Mouse (Mus musculus): ENCODE results near the gene Atp2c1. TPM values are rescaled to one million over a fixed set of nuclear protein-coding genes. Genes with fewer than 3 reads are reported as not detected.

Gene Atp2c1
- polyA plus RNA-seq, 1 experiment from 2014 or later: 58.8 TPM

- Histone ChIP-seq H3K9me3 (no peaks in the 10 kb centered on the region), H3K36me3 (replicated peaks) (0 out of 2 replicates have a peak, but pooled peaks cover 3% of the 10 kb centered on the region), H3K4me3 (no peak overlapping the region), H3K4me1 (no peaks in the 10 kb centered on the region), H3K27ac (replicated peaks) (no peak overlapping the region), H3K27me3 (replicated peaks; ENCODE audit: low read depth, poor library complexity, severe bottlenecking) (no peaks in the 10 kb centered on the region)
- no peak for DNase-seq (ENCODE audit: low spot score)
- WGBS: 91% methylated on average over 4 of the region's 4 CpGs
These were observed 44.2 kb downstream of the Atp2c1 start for GRCm38 (mm10) chr9:105482715-105483510.

- WGBS: 84% methylated on average over 4 of the region's 4 CpGs
- no peaks in the 10 kb centered on the region for H3K36me3 ChIP-seq (replicated peaks)
- DNase-seq (ENCODE audit: low spot score): no peak
These were observed 45.0 kb downstream of the Atp2c1 start for GRCm38 (mm10) chr9:105482070-105482469.

GRCm38 (mm10) chr9:105476134-105476533 is 51.0 kb downstream of the Atp2c1 start:
- no peak for DNase-seq (ENCODE audit: low spot score)
- Histone ChIP-seq H3K36me3 (replicated peaks) (no peaks in the 10 kb centered on the region), H3K4me1 (no peaks in the 10 kb centered on the region), H3K27me3 (replicated peaks; ENCODE audit: low read depth, poor library complexity, severe bottlenecking) (no peaks in the 10 kb centered on the region), H3K4me3 (no peak overlapping the region), H3K27ac (replicated peaks) (no peak overlapping the region), H3K9me3 (no peaks in the 10 kb centered on the region)
- 93% methylated on average over 3 of the region's 3 CpGs for WGBS

More at GRCm38 (mm10) chr9:105482070-105482469, 45.0 kb downstream of the Atp2c1 start:
- H3K9me3 ChIP-seq: no peaks in the 10 kb centered on the region
- H3K4me1 ChIP-seq: no peaks in the 10 kb centered on the region
- H3K4me3 ChIP-seq: no peak overlapping the region
- no peak overlapping the region for H3K27ac ChIP-seq (replicated peaks)
- H3K27me3 ChIP-seq (replicated peaks; ENCODE audit: low read depth, poor library complexity, severe bottlenecking): no peaks in the 10 kb centered on the region

GRCm38 (mm10) chr9:105474910-105475309 is 52.2 kb downstream of the Atp2c1 start:
- Histone ChIP-seq H3K4me3 (no peak overlapping the region), H3K27ac (replicated peaks) (no peak overlapping the region), H3K4me1 (no peaks in the 10 kb centered on the region), H3K36me3 (replicated peaks) (peaks cover under 1% of the 10 kb centered on the region; the same call in 1 of the 2 replicates), H3K27me3 (replicated peaks; ENCODE audit: low read depth, poor library complexity, severe bottlenecking) (no peaks in the 10 kb centered on the region), H3K9me3 (no peaks in the 10 kb centered on the region)
- DNase-seq (ENCODE audit: low spot score): no peak
- 86% methylated on average over 3 of the region's 3 CpGs for WGBS

- 96% methylated on average over 3 of the region's 3 CpGs for WGBS
- DNase-seq (ENCODE audit: low spot score): no peak
- no peaks in the 10 kb centered on the region for H3K27me3 ChIP-seq (replicated peaks; ENCODE audit: low read depth, poor library complexity, severe bottlenecking)
- no peak overlapping the region for H3K27ac ChIP-seq (replicated peaks)
- no peak overlapping the region for H3K4me3 ChIP-seq
- H3K9me3 ChIP-seq: peaks cover 10% of the 10 kb centered on the region; the same call in 1 of the 2 replicates
- H3K36me3 ChIP-seq (replicated peaks): peaks cover 33% of the 10 kb centered on the region
- H3K4me1 ChIP-seq: no peaks in the 10 kb centered on the region
These were observed 59.3 kb downstream of the Atp2c1 start for GRCm38 (mm10) chr9:105467787-105468186.

- H3K9me3 ChIP-seq: no peaks in the 10 kb centered on the region
- H3K4me3 ChIP-seq: no peak overlapping the region
- no peaks in the 10 kb centered on the region for H3K4me1 ChIP-seq
- peaks cover 52% of the 10 kb centered on the region for H3K36me3 ChIP-seq (replicated peaks)
- DNase-seq (ENCODE audit: low spot score): no peak
- H3K27me3 ChIP-seq (replicated peaks; ENCODE audit: low read depth, poor library complexity, severe bottlenecking): no peaks in the 10 kb centered on the region
- 94% methylated on average over 7 of the region's 7 CpGs for whole genome bisulfite sequencing
- H3K27ac ChIP-seq (replicated peaks): no peak overlapping the region
These were observed 65.6 kb downstream of the Atp2c1 start for GRCm38 (mm10) chr9:105461496-105461895.

GRCm38 (mm10) chr9:105459032-105459431 is 68.1 kb downstream of the Atp2c1 start:
- no peak for DNase-seq (ENCODE audit: low spot score)
- H3K4me1 ChIP-seq: no peaks in the 10 kb centered on the region
- H3K36me3 ChIP-seq (replicated peaks): peaks cover 55% of the 10 kb centered on the region
- 94% methylated on average over 13 of the region's 13 CpGs for WGBS
- no peaks in the 10 kb centered on the region for H3K9me3 ChIP-seq
- H3K27ac ChIP-seq (replicated peaks): no peak overlapping the region
- no peaks in the 10 kb centered on the region for H3K27me3 ChIP-seq (replicated peaks; ENCODE audit: low read depth, poor library complexity, severe bottlenecking)
- no peak overlapping the region for H3K4me3 ChIP-seq

GRCm38 (mm10) chr9:105408549-105408948 is 118.6 kb downstream of the Atp2c1 start:
- Histone ChIP-seq H3K27me3 (replicated peaks; ENCODE audit: low read depth, poor library complexity, severe bottlenecking) (no peaks in the 10 kb centered on the region), H3K36me3 (replicated peaks) (peaks cover 61% of the 10 kb centered on the region), H3K27ac (replicated peaks) (no peak overlapping the region), H3K4me1 (no peaks in the 10 kb centered on the region), H3K4me3 (no peak overlapping the region), H3K9me3 (no peaks in the 10 kb centered on the region)
- DNase-seq (ENCODE audit: low spot score): no peak
- 94% methylated on average over 6 of the region's 6 CpGs for WGBS

- H3K4me3 ChIP-seq: peak within 1 kb of the TSS; percentile 82
- H3K4me1 ChIP-seq: peaks cover 6% of the 10 kb centered on the region
- peaks cover 27% of the 10 kb centered on the region for H3K36me3 ChIP-seq (replicated peaks)
- H3K27ac ChIP-seq (replicated peaks): peak within 1 kb of the TSS; percentile 86
- H3K27me3 ChIP-seq (replicated peaks; ENCODE audit: low read depth, poor library complexity, severe bottlenecking): no peaks in the 10 kb centered on the region; the same call in 1 of the 2 replicates
- peak; percentile 95 for DNase-seq (ENCODE audit: low spot score)
- no peaks in the 10 kb centered on the region for H3K9me3 ChIP-seq
- WGBS: under 1% methylated on average over 44 of the region's 44 CpGs
These were observed 131.9 kb downstream of the Atp2c1 start, which contains the start of the genes Aste1 and Nek11 for GRCm38 (mm10) chr9:105395218-105395627. Aste1 (plus strand) TSS chr9:105395392. Nek11 (minus strand) TSS chr9:105395524.

- H3K36me3 ChIP-seq (replicated peaks): peaks cover 27% of the 10 kb centered on the region
- H3K27me3 ChIP-seq (replicated peaks; ENCODE audit: low read depth, poor library complexity, severe bottlenecking): no peaks in the 10 kb centered on the region; the same call in 1 of the 2 replicates
- DNase-seq (ENCODE audit: low spot score): no peak
- no peak overlapping the region for H3K27ac ChIP-seq (replicated peaks)
- H3K4me3 ChIP-seq: peak overlapping the region; percentile 82
- WGBS: 12% methylated on average over 11 of the region's 11 CpGs
- H3K9me3 ChIP-seq: no peaks in the 10 kb centered on the region
- peaks cover 6% of the 10 kb centered on the region for H3K4me1 ChIP-seq
These were observed 132.4 kb downstream of the Atp2c1 start for GRCm38 (mm10) chr9:105394720-105395119.

GRCm38 (mm10) chr9:105390616-105391015 is 136.5 kb downstream of the Atp2c1 start:
- no peaks in the 10 kb centered on the region for H3K4me1 ChIP-seq
- no peaks in the 10 kb centered on the region; the same call in 1 of the 2 replicates for H3K27me3 ChIP-seq (replicated peaks; ENCODE audit: low read depth, poor library complexity, severe bottlenecking)
- H3K9me3 ChIP-seq: no peaks in the 10 kb centered on the region
- WGBS: 55% methylated on average over 5 of the region's 5 CpGs
- DNase-seq (ENCODE audit: low spot score): no peak
- H3K4me3 ChIP-seq: no peak overlapping the region
- no peak overlapping the region for H3K27ac ChIP-seq (replicated peaks)
- no peaks in the 10 kb centered on the region for H3K36me3 ChIP-seq (replicated peaks)

GRCm38 (mm10) chr9:105389289-105389688 is 137.8 kb downstream of the Atp2c1 start:
- 23% methylated on average over 4 of the region's 4 CpGs for WGBS
- Histone ChIP-seq H3K36me3 (replicated peaks) (no peaks in the 10 kb centered on the region), H3K4me1 (no peaks in the 10 kb centered on the region), H3K9me3 (no peaks in the 10 kb centered on the region), H3K4me3 (no peak overlapping the region), H3K27ac (replicated peaks) (no peak overlapping the region), H3K27me3 (replicated peaks; ENCODE audit: low read depth, poor library complexity, severe bottlenecking) (no peaks in the 10 kb centered on the region)
- DNase-seq (ENCODE audit: low spot score): peak; percentile 70

- H3K27ac ChIP-seq (replicated peaks): no peak overlapping the region
- no peak overlapping the region for H3K4me3 ChIP-seq
- H3K36me3 ChIP-seq (replicated peaks): no peaks in the 10 kb centered on the region
- no peak for DNase-seq (ENCODE audit: low spot score)
- no peaks in the 10 kb centered on the region for H3K4me1 ChIP-seq
- H3K27me3 ChIP-seq (replicated peaks; ENCODE audit: low read depth, poor library complexity, severe bottlenecking): no peaks in the 10 kb centered on the region
- H3K9me3 ChIP-seq: no peaks in the 10 kb centered on the region
- 83% methylated on average over 5 of the region's 5 CpGs for WGBS
These were observed 139.7 kb downstream of the Atp2c1 start for GRCm38 (mm10) chr9:105387403-105387802.

Measured in embryonic facial prominence, embryonic 10.5 days (tissue).